Mouse (Mus musculus) retina, adult 2 months (tissue): Measurements from ENCODE around the gene Tcp11x2.
A peak's percentile ranks its signal among the peaks of the same experiment; 100 is the strongest.

Experiments used
- DNase-seq: peaks from one replicate; pipeline ENCODE4 v3.0.0-alpha.2; 2012; ENCODE audit warnings: low read depth, low spot score

The Tcp11x2 gene

GRCm38 (mm10) chrX:135693633-135694032, at the start of gene Tcp11x2:
Gene Tcp11x2, minus strand, starts transcription at chrX:135693790.
- DNase-seq: no peak

GRCm38 (mm10) chrX:135743056-135743355, 49.4 kb upstream of the Tcp11x2 start:
- no peak for DNase-seq

GRCm38 (mm10) chrX:135742304-135743055, 48.9 kb upstream of the Tcp11x2 start, which contains the start of the genes Armcx5 and Gprasp1:
Gene Armcx5, plus strand, starts transcription at chrX:135742733.
Gene Gprasp1, plus strand, starts transcription at chrX:135742733.
- peak; percentile 73 for DNase-seq

GRCm38 (mm10) chrX:135738730-135739520, 45.3 kb upstream of the Tcp11x2 start:
- no peak for DNase-seq

- DNase-seq: no peak
Observed at GRCm38 (mm10) chrX:135725161-135725560, 31.6 kb upstream of the Tcp11x2 start, which contains the start of gene Tmsb15a. Gene Tmsb15a, minus strand, starts transcription at chrX:135725261.

GRCm38 (mm10) chrX:135712845-135713244, 19.3 kb upstream of the Tcp11x2 start:
- DNase-seq: no peak

- no peak for DNase-seq
Observed at GRCm38 (mm10) chrX:135704349-135704748, 10.8 kb upstream of the Tcp11x2 start.

- DNase-seq: no peak
Observed at GRCm38 (mm10) chrX:135703111-135703510, 9.5 kb upstream of the Tcp11x2 start.

GRCm38 (mm10) chrX:135687802-135688201, 5.8 kb downstream of the Tcp11x2 start:
- no peak for DNase-seq

- DNase-seq: no peak
Observed at GRCm38 (mm10) chrX:135681858-135682257, 11.7 kb downstream of the Tcp11x2 start.

GRCm38 (mm10) chrX:135652173-135652772, 41.3 kb downstream of the Tcp11x2 start:
- peak; percentile 3 for DNase-seq

GRCm38 (mm10) chrX:135627605-135628004, 66.0 kb downstream of the Tcp11x2 start, which contains the start of gene Prame:
Gene Prame, minus strand, starts transcription at chrX:135627705.
- DNase-seq: no peak
